Mouse (Mus musculus) small intestine, adult 2 months (tissue): Measurements from ENCODE around the gene Gosr2. TPM values are rescaled to one million over a fixed set of nuclear protein-coding genes. Genes with fewer than 3 reads are reported as not detected.
A peak's percentile ranks its signal among the peaks of the same experiment; 100 is the strongest.

Experiments
- H3K27ac ChIP-seq: fragments of 200-500 bp; 2 replicates; pipeline ENCODE4 v1.5.1; 2012; ENCODE audit warnings: low read depth, low read length, control low read depth, inconsistent platforms; ENCODE audit not compliant: insufficient read depth
- H3K27me3 ChIP-seq: fragments of 200-500 bp; 2 replicates; pipeline ENCODE4 v1.6.1; 2012; ENCODE audit warnings: mild to moderate bottlenecking, moderate library complexity, low read length, inconsistent platforms; ENCODE audit not compliant: control insufficient read depth, insufficient read depth
- H3K36me3 ChIP-seq: fragments of 200-500 bp; 2 replicates; pipeline ENCODE4 v1.6.1; 2012; ENCODE audit warnings: mild to moderate bottlenecking, low read length, control low read depth, inconsistent platforms; ENCODE audit not compliant: control insufficient read depth, insufficient read depth
- H3K4me1 ChIP-seq: fragments of 200-500 bp; 2 replicates; pipeline ENCODE4 v1.6.1; 2012; ENCODE audit warnings: low read length, inconsistent platforms, mixed read lengths; ENCODE audit not compliant: control insufficient read depth, insufficient read depth, insufficient read length
- H3K4me3 ChIP-seq: fragments of 200-500 bp; 2 replicates; pipeline ENCODE4 v1.5.1; 2012; ENCODE audit warnings: low read depth, mild to moderate bottlenecking, control low read depth, inconsistent platforms, low read length, moderate library complexity
- CTCF ChIP-seq: fragments of 200-500 bp; IDR thresholded peaks from 2 replicates; pipeline ENCODE4 v1.5.1; 2012; ENCODE audit warnings: low read depth, mild to moderate bottlenecking, control low read depth, inconsistent platforms, low read length, moderate library complexity, mixed read lengths; ENCODE audit not compliant: insufficient replicate concordance, insufficient read length; ENCODE audit errors: extremely low read depth
- POLR2A ChIP-seq: fragments of 200-500 bp; IDR thresholded peaks from 2 replicates; pipeline ENCODE4 v1.6.1; 2012; ENCODE audit warnings: low read depth, mild to moderate bottlenecking, control low read depth, inconsistent platforms, low read length, moderate library complexity
- WGBS: fragments of 180-500 bp; shearing (Covaris S2); methylation state at CpG from one replicate; pipeline ENCODE4 v1.1.7; 2018; 5-methylcytosine and 5-hydroxymethylcytosine counted together
- polyA plus RNA-seq: library from polyadenylated mRNA; depleted of rRNA; stranded (reverse); fragments of >200 nt; gene quantifications from 2 replicates; pipeline ENCODE4 v1.2.3, GENCODE M21; 2012

Gene Gosr2
- polyA plus RNA-seq, 1 experiment: 63.8 TPM

DNA sequence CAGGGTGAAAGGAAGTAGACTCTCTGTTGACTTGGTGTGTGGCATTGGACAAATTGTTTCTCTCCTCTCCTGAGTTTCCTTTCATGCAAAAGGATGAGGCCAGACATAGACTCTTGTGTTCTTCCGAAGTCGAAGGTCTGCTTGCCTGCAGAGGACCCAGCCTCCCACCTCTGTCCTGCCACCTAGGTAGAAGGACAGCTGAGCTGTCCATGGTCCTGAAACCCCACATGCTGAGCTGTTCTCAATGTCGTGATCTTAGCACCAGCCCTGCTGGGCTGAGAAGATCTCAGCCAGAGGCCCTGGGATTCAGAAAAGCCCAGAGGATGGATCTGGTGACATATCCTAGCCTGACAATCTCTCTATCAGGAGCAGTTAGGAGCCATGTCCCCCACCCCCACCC, 41.2 kb downstream of the Gosr2 start:
- no peak overlapping the region for H3K27ac ChIP-seq
- H3K36me3 ChIP-seq: no peaks in the 10 kb centered on the region
- WGBS: 2% methylated on average over 3 of the region's 3 CpGs
- H3K4me1 ChIP-seq: peaks cover 13% of the 10 kb centered on the region
- no peaks in the 10 kb centered on the region for H3K27me3 ChIP-seq
- TF ChIP-seq POLR2A: no peak
- no peak for TF ChIP-seq CTCF
- H3K4me3 ChIP-seq: no peak overlapping the region

DNA sequence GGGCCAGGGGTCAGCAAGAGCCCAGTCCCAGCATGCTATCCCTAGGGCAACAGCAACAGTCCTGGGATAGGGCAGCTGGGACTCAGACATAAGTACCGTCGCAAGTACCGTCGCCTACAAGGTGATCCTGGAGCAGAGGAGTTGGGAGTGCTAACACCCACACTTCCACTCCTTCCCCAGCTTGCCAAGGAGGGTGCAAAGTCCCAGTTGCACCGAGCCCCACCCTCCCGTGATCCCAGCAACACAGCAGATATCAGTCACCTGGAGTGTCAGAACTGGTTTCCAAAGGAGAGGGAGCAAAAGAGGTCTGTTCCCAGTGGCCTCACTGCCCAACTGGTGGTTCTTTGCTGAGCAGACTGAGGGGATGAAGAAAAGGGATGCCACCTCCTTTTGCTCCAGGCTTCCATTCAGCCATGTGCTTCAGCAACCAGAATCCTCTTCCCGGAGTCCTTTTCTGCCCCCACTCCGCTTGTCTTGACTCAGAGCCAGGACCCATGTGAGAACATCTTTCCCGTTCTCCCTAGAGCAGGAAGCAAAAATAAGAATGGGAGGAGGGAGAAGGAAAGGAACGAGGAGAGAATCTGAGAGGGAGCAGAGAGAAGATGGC, 44.2 kb downstream of the Gosr2 start:
- Histone ChIP-seq H3K4me1 (peaks cover 21% of the 10 kb centered on the region), H3K4me3 (no peak overlapping the region), H3K27me3 (peaks cover 22% of the 10 kb centered on the region), H3K36me3 (no peaks in the 10 kb centered on the region), H3K27ac (no peak overlapping the region)
- WGBS: 19% methylated on average over 10 of the region's 10 CpGs
- TF ChIP-seq POLR2A (no peak), CTCF (no peak)

DNA sequence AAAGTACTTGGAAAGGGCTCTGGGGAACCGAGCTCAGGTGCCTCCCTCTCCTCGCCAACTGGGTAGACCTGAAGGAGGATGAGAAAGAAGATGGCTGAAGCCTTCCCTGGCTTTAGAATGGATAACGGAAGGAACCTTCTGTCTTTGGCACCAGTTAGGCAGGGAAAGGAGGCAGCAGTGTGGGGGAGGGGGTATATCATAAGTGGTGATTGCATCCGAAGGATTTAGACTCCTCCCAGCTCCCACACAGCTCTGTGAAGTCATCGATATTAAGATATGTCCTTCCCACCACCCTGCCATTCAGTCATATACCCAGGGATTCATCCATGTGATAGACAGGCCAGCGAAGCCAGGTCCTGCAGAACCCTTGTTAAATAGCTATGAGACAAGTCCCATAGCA, 46.3 kb downstream of the Gosr2 start:
- H3K36me3 ChIP-seq: no peaks in the 10 kb centered on the region
- H3K27me3 ChIP-seq: peaks cover 27% of the 10 kb centered on the region
- WGBS: 83% methylated on average over 6 of the region's 6 CpGs
- no peak overlapping the region for H3K4me3 ChIP-seq
- H3K27ac ChIP-seq: no peak overlapping the region
- no peak for TF ChIP-seq CTCF
- no peak for TF ChIP-seq POLR2A
- peaks cover 21% of the 10 kb centered on the region for H3K4me1 ChIP-seq

DNA sequence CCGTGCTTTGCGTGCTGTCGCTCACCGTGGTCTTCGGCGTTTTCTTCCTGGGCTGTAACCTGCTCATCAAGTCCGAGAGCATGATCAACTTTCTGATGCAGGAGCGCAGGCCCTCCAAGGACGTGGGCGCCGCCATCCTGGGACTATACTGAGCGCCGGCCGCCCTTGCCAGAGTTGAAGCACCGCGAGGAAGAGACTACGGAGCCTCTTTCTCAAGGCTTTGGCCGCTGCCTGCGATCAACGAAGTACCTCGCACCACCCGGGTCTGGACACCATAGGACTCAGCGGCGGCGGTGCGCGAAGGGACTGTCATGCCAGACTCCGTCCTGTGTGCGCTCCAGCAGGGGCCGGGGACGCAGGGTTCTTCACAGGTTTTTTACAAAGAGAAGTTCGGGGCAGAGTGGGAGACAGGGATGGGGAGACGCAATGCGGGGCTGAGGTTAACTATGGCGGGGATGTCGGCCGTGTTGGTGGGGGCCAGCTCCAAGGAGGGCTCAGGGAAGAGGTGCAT, 47.7 kb downstream of the Gosr2 start:
- no peak overlapping the region for H3K27ac ChIP-seq
- H3K36me3 ChIP-seq: no peaks in the 10 kb centered on the region
- TF ChIP-seq CTCF: no peak
- TF ChIP-seq POLR2A: no peak
- WGBS: 2% methylated on average over 37 of the region's 37 CpGs
- H3K4me1 ChIP-seq: peaks cover 21% of the 10 kb centered on the region
- peaks cover 29% of the 10 kb centered on the region for H3K27me3 ChIP-seq
- H3K4me3 ChIP-seq: peak overlapping the region; percentile 52

DNA sequence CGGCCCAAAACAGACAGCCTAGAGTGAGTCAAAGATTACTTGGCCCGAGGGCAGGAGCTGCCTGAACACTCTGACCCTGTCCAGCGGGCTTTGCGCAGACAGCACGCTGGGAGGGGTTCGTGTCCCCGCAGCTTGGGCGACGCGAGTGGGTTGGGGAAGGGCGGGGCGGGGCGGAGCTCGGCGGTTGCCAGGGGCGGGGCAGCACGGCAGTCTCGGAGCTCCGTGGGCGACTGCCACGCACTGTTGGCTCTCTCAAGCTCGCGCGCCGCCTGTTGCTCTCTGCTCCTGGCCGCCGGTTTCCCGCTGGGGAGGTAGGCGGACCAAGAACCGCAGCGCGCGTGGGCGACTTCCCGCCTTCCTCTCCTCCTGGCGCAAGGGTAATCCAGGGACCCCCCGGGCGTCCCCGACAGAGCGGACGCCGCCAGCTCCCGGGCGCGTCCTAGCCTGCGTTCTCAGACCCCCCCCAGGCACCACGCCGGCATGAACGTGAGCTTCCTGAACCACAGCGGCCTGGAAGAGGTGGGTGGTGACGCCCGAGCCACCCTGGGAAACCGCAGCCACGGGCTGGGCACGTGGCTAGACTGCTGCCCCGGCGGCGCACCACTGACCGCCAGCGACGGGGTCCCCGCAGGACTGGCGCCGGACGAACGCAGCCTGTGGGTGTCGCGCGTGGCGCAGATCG, 48.3 kb downstream of the Gosr2 start, which contains the start of gene Rprml:
Gene Rprml (plus strand): TSS at position 270 of the 682 bp plus-strand sequence.
- no peaks in the 10 kb centered on the region for H3K36me3 ChIP-seq
- H3K27me3 ChIP-seq: peaks cover 29% of the 10 kb centered on the region
- under 1% methylated on average over 71 of the region's 71 CpGs for WGBS
- peak within 1 kb of the TSS; percentile 52 for H3K4me3 ChIP-seq
- H3K4me1 ChIP-seq: peaks cover 21% of the 10 kb centered on the region
- no peak for TF ChIP-seq CTCF
- no peak for TF ChIP-seq POLR2A
- no peak within 1 kb of the TSS for H3K27ac ChIP-seq

DNA sequence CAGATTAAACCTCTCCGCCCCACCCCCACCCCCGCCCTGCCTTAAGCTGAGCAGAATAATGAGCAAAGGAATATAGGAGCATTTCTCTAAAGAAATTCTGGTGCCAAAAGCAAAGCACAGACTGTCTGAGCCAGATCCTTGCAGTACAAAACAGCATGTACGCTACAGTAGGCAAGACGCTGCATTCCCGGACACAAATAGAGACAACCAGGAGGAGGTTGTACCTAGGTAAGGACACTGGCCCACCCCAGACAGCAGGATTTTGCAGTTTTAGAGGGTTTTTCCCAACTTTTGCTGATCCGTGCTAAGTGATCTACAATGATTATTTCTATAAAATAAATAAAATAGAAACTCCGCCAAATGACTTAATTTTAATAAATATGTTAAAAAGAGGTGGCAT, 49.0 kb downstream of the Gosr2 start:
- H3K4me3 ChIP-seq: no peak overlapping the region
- no peak overlapping the region for H3K27ac ChIP-seq
- H3K36me3 ChIP-seq: no peaks in the 10 kb centered on the region
- TF ChIP-seq CTCF (no peak), POLR2A (no peak)
- H3K4me1 ChIP-seq: peaks cover 14% of the 10 kb centered on the region
- 45% methylated on average over 7 of the region's 7 CpGs for WGBS
- H3K27me3 ChIP-seq: peaks cover 29% of the 10 kb centered on the region

DNA sequence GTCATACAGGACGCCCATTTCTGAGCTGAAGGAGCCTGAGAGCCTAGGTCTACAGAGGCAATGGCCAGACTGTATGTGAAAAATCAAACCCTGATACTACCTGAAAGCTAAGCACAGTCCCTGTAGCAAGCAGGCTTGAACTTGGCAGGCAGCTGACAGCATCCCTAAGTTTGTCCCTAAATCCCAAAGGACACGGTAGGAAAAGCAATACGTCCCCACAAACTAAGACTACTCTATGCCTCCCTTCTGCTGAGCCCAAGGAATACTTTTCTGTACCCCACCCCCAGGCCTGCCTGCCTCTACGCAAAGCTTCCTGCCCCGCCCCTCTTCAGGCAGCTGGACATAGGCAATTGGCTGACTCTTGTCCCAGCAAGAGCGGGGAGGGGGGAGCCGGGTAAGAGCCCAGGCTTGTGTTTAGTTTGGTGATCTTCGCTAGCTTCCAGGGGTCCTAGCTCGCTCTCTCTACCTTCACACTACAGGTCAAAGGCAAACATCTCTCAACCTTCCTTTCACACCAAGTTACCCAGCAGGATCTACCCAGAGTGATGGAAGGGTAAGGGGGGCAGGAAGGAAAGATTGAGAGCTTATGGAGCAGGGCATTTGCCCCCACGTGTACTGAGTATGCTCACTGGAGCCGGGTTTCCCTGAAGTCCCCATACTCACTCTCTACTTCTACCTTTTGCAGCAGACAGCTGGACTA, 49.6 kb downstream of the Gosr2 start:
- 15% methylated on average over 11 of the region's 11 CpGs for WGBS
- Histone ChIP-seq H3K4me3 (no peak overlapping the region), H3K27me3 (peaks cover 29% of the 10 kb centered on the region), H3K27ac (no peak overlapping the region), H3K4me1 (peaks cover 10% of the 10 kb centered on the region), H3K36me3 (no peaks in the 10 kb centered on the region)
- TF ChIP-seq CTCF (no peak), POLR2A (no peak)
